Mouse (Mus musculus) spleen, postnatal 36 days (tissue): ENCODE data around the gene Egfl7.

Experiments
- DNase-seq, 2 experiments: peaks; one replicate each; pipeline ENCODE4 v3.0.0; 2022; ENCODE audit warnings: low spot score in 2 of 2, mixed read lengths in 1 of 2

The Egfl7 gene

GRCm38 (mm10) chr2:26639838-26640830 is 60.3 kb downstream of the Egfl7 start:
- DNase-seq, result peak; percentile 89 to 92

GRCm38 (mm10) chr2:26641006-26641647 is 61.3 kb downstream of the Egfl7 start:
- no peak for DNase-seq
